Mouse (Mus musculus) T-helper 17 cell (primary cell): ENCODE measurements around the gene Cyp11a1.

ENCODE experiments used
- in situ Hi-C, 2 experiments: fragments of 300-600 bp; cut with MboI, MseI; formaldehyde crosslinking; loops; 1 replicate in 1 of 2; 2 replicates in 1 of 2; pipeline ENCODE4 v1.15.1; 2025; ENCODE audit warnings: high pct_unique_total_duplicates in 2 of 2

Cyp11a1 gene

DNA sequence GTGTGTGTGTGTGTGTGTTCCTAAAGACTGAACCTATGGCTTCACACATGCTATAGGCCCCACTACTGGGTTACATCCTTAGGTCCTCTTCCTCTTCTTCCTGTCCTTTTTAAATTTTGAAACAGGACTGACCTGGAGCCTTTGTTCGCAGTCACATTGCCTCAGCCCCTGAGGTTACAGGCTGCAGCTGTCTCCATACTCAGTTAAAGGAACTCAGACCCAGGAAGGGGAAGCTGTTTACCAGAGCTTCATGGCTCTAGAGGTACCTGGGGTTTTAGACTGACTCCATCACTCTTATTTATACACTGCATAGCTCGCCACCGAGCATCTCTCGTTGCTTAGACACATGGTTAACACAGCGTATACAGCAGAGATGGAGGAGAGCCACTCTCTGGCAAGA lies 34.8 kb upstream of the Cyp11a1 start:
- in situ Hi-C loops, result loop anchor here in 1 of 2 experiments (10.0 kb wide), 1 partner anchor 1867 kb away; no protein-coding TSS in a partner anchor

DNA sequence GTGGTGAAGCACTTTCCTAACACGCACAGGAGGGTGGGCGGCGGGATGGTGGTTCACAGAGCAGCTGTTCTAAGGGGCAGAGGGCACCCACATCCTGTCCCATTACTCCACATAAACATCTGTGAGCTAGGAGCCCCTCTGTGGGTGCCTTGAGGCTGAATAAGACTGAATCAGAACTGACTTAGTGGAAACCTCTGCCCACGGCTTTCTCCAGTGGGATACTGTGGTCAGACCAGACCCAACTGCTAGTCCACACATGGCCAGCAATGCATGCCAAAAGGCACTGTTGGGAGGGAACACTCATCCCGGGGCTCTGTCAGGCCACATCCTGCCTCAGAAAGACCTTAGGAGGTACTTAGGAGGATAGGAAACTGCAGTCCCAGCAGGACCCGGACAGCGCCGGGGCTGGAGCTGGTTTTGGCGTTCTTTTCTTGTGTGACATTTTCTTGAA lies 34.0 kb upstream of the Cyp11a1 start:
- in situ Hi-C loops, result loop anchor here in 1 of 2 experiments (10.0 kb wide), 1 partner anchor 1867 kb away; no protein-coding TSS in a partner anchor

DNA sequence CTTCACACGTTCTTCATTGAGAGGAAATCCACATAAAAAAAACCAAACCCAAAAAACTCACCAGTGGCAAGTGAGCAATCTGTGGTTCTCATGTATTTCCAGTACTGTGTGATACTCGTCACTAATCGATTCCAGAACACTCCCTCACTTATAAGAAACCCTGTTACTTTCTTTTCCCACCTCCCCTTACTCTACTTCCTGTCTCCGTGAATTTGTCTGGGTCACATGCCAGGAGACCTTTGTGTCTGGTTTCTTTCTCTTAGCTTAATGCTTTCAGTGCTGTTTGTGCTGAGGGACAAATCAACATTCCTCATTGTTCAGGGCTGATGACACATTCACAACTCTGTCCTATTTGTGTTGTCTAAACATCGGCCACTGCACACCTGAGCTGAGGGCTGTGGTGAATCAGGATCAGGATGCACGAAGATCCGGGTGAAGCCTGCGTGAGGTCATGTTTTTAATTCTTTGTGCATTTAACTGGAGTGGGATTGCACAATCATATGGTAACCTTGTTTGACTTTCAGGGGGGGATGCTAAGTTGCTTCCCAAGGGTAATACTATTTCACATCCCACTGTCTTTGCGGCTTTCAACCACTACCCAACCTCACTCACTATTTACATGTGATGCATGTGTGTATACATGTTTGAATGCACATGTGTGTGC lies 33.3 kb upstream of the Cyp11a1 start:
- in situ Hi-C loops, result loop anchor here in 1 of 2 experiments (10.0 kb wide), 1 partner anchor 1868 kb away; no protein-coding TSS in a partner anchor

DNA sequence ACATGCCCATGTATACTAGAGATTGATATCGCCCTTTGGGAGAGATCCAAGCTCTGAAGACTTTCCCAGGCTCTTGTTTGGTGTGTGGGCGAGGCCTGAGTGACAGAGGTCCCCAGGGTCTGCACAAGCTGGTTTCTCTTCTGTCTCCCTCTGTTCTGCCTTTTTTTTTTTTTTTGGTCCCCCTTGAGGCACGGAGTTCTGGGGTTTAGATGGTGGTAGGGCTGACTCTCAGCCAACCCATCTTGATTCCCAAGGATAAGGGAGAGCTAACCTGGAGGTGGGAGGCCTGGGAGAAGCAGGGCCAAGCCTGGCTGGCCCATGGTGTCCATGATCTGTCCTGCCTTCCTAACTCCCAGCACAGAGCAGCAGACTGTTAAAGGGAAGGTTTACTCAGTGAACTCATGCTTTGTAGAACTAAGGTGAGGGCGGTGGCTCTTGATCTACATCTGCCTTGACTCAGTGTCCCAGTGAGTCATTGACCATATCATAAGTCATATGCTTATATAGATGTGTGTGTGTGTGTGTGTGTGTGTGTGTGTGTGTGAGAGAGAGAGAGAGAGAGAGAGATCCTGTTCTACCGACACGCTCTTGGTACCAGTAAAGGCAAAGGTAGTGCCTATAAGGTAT lies 32.7 kb upstream of the Cyp11a1 start:
- in situ Hi-C loops, result loop anchor here in 1 of 2 experiments (10.0 kb wide), 1 partner anchor 1869 kb away; no protein-coding TSS in a partner anchor

DNA sequence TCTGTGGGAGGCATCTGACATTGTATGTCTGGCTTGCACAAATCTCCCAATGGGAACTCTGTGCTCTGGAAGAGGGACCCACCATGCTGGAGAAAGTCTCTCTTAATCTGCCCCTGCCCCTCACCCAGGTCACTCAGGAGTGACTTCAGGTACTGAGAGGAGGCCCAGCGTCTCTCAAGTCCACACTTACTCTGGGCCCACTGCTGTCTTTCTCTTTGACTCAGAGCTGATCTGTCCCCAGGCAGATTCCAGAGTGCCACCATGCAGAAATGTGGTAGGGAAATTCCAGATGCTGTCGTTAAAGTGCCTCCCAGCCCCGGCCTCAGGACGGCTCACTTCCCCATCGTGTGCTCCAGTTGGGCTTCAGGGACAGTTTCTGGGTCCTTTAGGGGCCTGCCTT lies 32.0 kb upstream of the Cyp11a1 start:
- in situ Hi-C loops, result loop anchor here in 1 of 2 experiments (10.0 kb wide), 1 partner anchor 1869 kb away; no protein-coding TSS in a partner anchor

DNA sequence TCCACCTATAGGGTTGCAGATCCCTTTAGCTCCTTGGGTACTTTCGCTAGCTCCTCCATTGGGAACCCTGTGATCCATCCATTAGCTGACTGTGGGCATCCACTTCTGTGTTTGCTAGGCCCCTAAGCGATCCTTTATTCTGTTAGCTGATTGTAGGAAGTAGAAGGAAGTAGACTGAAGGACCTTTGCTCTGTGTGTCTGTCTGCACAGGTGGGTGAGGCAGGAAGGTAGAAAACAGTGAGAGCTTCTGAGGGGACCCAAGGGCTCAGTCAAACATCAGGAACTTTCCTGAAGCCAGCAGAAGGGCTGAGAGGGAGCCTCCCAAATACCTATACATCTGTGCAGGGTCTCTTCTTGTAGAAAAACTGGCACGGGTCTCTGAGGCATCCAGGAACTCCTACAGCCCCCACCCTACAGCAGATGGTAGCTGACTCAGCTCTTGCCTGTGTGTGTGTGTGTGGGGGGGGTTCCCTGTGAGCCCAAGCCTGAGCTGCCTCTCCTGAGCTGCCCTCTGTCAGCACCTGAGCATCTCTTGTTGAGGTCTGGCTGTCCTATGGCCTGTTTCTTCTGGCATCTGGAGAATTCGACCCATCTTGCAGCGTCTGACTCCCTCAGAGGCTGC lies 30.9 kb upstream of the Cyp11a1 start:
- in situ Hi-C loops, result loop anchor here in 1 of 2 experiments (10.0 kb wide), 1 partner anchor 1871 kb away; no protein-coding TSS in a partner anchor

DNA sequence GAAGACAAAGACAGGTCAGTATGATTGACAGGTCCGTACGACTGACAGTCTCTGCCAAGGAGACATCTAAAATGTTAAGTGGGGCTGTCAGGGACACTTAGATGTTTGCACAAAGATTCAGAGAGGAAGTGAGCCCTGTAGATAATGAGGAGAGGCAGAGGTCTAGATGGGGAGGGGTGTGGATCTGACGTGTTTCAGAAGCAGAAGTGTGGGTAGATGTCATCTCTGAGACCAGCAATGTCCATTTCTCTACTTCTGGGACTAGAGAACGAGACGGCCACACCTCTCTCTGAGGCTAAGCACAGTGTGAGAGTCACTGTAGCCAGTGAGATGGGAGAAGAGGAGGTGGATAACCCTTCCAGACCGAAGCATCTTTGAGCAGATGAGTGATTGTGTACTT lies 28.2 kb upstream of the Cyp11a1 start:
- in situ Hi-C loops, result loop anchor here in 1 of 2 experiments (10.0 kb wide), 1 partner anchor 1873 kb away; no protein-coding TSS in a partner anchor

DNA sequence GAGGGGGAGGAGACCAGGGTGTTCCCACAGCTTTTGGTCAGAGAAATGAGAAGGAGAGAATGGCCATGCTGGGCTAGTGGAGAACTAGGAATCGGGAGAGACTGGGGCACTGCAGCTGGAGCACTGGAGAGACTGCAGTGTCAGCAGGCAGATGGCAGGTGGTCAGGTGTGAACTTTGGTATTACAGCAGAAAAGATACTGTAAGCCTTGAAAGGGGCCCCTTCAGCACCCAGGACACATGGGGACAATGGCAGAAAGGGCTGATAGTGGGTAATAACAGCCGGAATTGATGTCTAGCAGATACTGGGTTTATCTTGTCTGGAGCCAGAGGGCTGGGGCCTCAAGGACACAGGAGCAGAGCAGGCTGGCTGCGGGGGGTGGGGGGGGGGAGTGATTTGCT lies 27.4 kb upstream of the Cyp11a1 start:
- in situ Hi-C loops, result loop anchor here in 1 of 2 experiments (10.0 kb wide), 1 partner anchor 1874 kb away; no protein-coding TSS in a partner anchor

DNA sequence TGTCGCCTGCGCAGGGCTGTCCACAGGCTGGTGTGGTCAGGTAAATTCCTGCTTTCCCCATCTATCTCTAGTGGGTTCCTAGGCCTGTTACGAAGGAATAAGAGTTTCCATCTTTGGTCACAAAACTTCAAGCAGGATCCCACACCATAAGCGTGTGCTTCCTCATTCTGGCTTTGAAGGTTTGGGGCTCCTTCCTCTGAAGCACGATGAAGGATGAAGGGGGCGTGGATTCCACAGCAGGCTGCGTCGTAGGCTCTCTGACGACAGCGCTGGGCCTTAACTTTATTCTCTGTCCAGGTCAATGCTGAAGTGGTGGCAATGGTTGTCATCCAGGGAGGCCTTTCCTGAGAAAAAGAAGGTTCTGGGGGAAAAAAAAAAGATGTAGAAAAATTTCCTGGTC lies 25.6 kb upstream of the Cyp11a1 start:
- in situ Hi-C loops, result no loop called here

DNA sequence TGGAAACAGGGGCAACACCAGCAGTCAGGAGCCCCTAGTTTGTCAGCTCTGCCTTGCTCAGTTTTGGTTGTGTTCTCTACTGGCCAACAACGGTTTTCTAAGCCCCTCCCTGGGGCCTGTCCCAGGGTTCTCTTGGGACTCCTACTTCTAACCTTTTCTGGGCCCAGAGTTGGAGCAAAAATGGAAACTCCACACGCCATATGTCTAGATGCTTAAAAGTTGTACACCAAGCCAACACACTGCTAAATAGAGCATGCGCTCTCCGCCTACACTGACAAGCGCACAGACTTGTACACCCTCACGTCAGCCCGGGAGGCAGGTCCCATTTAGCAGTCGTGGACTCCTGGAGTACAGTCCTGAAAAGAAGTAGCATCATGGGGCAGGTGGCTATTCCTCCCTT lies 20.9 kb upstream of the Cyp11a1 start:
- in situ Hi-C loops, result no loop called here

DNA sequence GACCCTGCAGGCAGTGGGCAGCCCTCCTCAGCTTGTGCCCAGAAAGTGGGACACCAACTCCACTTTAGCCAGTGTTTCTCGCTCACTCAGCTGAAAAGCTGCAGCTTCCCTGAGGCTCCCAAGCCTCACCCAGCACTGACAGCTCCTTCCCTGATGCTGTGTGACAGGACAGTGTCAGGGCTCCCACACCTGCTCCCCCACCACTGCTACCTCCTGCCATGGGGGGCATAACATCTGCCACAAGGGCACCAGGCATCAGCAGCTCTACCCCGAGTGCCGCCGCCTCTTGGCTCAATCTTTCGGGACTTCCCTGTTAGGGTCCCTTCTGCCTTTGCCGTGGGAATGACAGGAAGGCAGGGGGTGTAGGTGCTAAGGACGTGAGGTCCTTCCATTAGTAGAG lies 19.9 kb upstream of the Cyp11a1 start:
- in situ Hi-C loops, result no loop called here

DNA sequence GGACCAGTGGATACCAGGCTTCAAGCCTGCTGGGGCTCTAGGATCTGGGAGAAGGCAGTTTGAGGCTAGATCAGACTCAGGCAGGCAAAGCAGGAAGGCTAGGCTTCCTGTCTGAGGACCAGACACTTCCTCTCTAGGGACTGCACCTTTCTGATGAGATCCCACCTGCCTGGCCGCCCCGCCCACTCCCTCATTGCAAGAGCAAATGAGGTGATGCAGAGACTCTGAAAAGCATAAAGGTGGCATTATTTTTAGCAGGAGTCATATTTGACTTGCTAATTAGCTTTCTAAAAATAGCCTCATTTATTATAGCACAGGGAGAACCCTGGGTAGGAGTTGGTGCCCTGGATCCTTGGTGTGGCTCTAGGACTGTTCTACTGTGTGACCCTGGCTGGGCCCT lies 18.1 kb upstream of the Cyp11a1 start:
- in situ Hi-C loops, result no loop called here

DNA sequence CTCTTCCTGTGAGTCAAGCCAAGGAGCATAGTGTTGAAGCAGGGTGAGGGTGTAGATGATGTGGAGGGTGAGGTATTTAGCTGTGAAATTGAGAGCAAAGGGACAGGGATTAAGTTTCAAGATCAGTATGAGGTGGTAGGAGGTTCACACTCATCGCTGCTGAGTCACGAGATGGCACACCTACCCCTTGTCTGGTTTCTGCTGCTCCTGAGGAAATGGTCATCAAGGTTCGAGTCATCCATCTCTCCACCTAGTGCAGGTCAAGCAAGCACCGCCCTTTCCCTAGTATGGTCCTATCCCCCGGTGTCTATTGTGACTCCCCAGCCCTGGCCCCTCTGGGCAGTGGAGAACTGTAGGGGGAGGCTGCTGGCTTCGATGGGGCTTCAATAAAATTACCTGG lies 16.9 kb upstream of the Cyp11a1 start:
- in situ Hi-C loops, result no loop called here

DNA sequence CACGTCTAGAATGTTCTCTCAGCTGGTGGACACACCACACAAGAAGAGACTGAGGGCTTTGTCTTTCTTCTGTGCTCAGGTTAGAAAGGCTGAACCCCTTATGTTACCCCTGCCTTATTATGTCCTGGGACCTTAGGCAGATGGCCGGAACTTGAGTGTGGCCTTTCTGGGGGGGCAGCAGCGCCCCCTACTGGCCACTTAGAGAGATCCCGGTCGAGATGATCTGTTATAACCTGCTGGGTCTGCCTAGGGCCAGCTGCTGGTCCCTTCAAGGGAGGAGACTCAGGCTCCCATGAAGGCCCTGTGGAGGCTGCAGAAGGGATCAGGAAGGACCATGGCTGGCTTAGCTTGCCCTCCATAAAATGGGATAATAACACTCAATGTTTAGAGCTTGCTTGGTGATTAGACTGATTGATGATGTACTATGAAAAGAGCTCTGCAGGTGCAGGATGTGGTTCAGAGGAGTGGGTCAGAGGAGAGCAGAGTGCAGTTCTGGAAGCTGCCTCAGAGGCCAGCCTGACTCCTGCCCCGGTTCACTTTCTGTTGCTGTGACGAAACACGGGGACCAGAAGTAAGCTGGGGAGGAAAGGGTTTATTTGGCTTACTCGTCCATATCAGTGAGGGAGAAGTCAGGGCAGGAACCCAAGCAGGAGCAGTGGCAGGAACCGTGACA lies 15.6 kb upstream of the Cyp11a1 start:
- in situ Hi-C loops, result loop anchor here (5.0 to 10.0 kb wide), 5 partner anchors 53 to 226 kb away; partner anchors contain the start of gene Clk3 (in 2 of the 2)

DNA sequence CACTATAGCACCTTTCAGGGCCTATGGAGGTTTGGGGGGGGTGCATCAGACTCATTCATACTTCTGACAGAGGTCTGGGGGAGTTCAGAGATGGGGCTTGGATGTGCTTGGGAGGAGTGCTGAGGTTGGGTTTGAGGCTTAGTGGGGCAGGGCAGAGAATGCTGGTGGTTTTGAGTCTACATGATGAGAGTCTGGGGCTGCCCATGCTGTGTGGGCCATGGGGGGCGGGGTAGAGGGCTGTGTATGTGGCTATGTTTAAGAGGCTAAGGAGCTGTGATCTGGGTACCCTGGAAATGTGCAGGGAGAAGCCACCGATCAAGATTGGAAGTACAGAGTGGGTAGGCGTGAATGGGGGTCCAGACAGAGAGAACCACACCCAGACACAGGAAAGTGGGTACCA lies 14.2 kb upstream of the Cyp11a1 start:
- in situ Hi-C loops, result loop anchor here (5.0 to 10.0 kb wide), 5 partner anchors 55 to 227 kb away; partner anchors contain the start of gene Clk3 (in 2 of the 2)

DNA sequence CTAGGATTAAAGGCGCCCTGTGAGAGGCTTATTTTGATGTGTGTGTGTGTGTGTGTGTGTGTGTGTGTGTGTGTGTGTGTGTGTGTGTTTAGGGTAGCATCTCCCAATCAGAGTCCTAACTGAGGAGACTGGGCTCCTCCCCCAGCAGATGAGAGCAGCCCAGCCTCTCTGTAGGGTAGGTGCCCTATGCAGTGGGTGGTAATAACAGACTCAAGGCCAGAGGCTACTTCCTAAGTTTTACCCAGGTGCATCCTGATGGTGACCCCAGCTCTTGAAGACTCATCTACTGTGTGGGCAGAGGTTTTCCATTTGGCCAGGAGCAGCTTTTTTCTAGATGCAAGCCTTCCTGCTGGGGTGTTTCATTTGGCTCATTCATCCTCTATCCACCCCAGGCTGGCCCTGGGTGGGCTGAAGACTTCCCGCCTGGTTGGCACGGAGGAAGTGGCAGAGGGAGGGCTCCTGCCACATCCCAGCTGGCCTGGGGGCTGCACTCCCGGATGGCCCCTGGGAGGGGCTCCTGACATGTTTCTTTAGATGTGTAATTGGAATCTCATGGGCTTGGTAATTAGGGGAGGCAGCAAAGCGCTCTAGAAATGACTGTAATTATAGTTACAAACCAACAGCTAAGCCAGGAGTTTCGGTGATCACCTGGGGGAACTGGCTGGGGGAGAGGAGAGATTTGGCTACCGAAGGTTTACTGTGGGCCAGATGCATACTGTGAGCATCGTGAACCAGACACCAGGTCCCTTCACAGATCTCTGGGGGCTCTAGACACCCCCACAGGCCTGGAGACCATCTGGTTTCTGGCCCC lies 13.2 kb upstream of the Cyp11a1 start:
- in situ Hi-C loops, result loop anchor here (5.0 to 10.0 kb wide), 5 partner anchors 56 to 228 kb away; partner anchors contain the start of gene Clk3 (in 2 of the 2)

DNA sequence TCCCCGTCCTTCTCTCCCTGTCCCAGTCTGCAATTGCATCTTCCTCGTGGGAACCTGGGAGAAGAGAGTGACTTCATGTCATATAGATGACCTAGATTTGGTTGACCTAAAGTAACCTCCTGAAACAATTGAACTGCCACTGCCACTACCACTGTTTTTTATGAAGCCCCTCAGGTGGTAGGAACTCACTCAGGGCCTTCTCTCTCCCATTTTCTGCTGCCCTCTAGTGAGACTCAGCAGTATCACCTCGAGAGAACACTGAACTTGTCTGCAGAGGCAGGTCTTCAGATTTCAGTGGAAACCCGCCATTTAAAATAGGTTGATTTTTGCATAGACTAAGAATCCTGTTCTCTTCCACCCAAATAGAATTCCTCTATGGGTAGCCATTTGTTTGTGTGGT lies 10.9 kb upstream of the Cyp11a1 start:
- in situ Hi-C loops, result loop anchor here in 1 of 2 experiments (10.0 kb wide), 1 partner anchor 230 kb away; the partner anchor contains the start of gene Clk3

DNA sequence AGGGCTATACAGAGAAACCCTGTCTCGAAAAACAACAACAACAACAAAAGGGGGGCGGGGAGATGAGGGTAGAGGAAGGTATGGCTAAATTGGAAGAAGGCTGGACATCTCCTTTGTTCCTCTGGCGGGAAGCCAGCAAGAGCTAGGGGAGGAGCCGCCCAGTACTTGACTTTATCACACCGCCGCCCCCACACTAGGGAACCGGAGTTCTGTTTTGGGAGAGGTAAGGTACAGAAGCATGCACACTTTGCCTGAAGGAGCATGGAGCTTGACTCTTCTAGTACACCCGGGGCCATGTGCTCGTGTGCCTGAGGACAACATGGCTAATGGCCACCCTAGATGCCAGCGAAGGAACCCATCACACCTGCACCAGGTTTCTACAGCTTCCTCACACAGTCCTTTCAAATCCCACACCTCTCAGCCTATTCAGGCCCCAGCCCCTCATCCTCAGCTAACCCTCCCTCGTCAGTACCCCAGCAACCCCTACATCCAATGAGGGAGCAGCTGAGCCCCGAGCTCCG lies 8.6 kb upstream of the Cyp11a1 start:
- in situ Hi-C loops, result loop anchor here in 1 of 2 experiments (10.0 kb wide), 1 partner anchor 233 kb away; the partner anchor contains the start of gene Clk3

DNA sequence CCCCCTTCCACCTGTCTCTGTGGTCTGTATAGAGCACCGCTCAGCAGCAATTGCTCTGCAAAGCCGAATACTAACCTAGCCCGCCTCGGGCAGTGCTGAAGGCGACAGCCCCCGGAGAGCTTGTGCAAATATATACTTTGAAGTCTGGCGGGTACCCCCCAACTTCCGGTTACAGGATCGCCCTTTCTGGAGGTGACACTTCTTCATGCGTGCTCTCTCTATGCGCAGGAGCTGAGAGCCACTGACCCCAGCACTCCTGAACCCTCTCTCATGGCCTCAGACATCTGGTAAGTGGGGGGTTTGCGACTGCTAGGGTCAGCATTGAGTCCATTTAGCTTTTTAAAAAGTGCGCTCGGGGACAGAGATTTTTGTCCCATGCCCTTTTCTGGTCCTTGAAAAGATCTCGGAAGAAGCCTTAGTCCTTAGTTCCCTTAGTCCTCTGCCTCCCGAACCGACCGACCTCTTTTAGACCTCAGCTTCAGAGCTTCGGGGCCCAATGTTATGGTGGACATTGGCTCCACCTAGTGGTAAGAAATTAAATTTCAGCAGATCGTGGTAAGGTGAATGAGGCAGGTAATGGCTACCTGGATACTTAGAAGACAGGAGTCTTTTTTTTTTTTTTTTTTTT lies 8.1 kb upstream of the Cyp11a1 start:
- in situ Hi-C loops, result loop anchor here in 1 of 2 experiments (10.0 kb wide), 1 partner anchor 233 kb away; the partner anchor contains the start of gene Clk3
